Mouse (Mus musculus) lung, adult 2 months (tissue): ENCODE data around the gene Kank1.

Experiments
- CTCF ChIP-seq: fragments of 200-500 bp; IDR thresholded peaks from 2 replicates; pipeline ENCODE4 v1.5.1; 2011; ENCODE audit warnings: mild to moderate bottlenecking, low read length, control low read depth; ENCODE audit not compliant: insufficient read depth
- POLR2A ChIP-seq: fragments of 200-500 bp; IDR thresholded peaks from 2 replicates; pipeline ENCODE4 v1.6.1; 2011; ENCODE audit warnings: low read depth, mild to moderate bottlenecking, control low read depth, low read length, borderline replicate concordance; ENCODE audit errors: extremely low read depth

GRCm38 (mm10) chr19:25479152-25479669, 242.4 kb downstream of the Kank1 start:
- TF ChIP-seq CTCF (no peak), POLR2A (no peak)
